Mouse (Mus musculus) thymus, adult 2 months (tissue): ENCODE results near the gene Egfr.

Experiments used
- CTCF ChIP-seq: fragments of 200-500 bp; IDR thresholded peaks from 2 replicates; pipeline ENCODE4 v1.5.1; 2012; ENCODE audit warnings: mild to moderate bottlenecking, control low read depth, low read length, moderate library complexity, borderline replicate concordance; ENCODE audit not compliant: control insufficient read depth, poor library complexity, insufficient read depth; ENCODE audit errors: extremely low read depth
- POLR2A ChIP-seq: fragments of 200-500 bp; IDR thresholded peaks from 2 replicates; pipeline ENCODE4 v1.6.1; 2012; ENCODE audit warnings: mild to moderate bottlenecking, low read length, control low read depth, moderate library complexity; ENCODE audit not compliant: control insufficient read depth, poor library complexity, insufficient read depth; ENCODE audit errors: extremely low read depth

DNA sequence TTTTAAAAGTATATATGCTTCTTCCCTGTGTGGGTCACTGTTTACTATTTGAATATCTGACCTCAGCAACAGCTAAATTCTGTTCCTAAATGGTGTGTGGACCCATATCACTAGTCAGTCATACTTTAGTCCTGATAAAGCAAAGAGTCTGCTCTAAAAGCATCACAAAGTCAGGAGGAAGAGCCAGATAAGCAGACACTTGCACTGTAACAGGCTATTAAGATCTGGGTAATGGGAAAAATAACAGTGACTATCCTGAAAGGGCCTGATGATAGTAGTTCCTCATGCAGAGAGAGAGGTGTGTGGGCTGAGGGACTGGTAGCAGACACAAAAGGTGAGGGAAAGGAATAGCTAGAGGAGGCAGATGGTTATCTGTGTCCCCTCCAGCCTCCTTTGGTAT lies 61.3 kb downstream of the Egfr start:
- TF ChIP-seq CTCF (no peak), POLR2A (no peak)
